Mouse (Mus musculus): Measurements from ENCODE around the gene Gm17521.
"Not testable (repeated sequence)": the region's sequence is repeated elsewhere in the genome, so short reads cannot be mapped to it uniquely, and the experiment has no call there.

GRCm38 (mm10) chrX:123029569-123029968, at the start of gene Gm17521:
- not testable (repeated sequence) for TF ChIP-seq POLR2A (IDR thresholded peaks at IDR 0.05; ENCODE audit: control insufficient read depth in 1 of 2, insufficient read depth in 1 of 2, low read depth in 1 of 2, low read length in 2 of 2, poor library complexity in 1 of 2); MAX (IDR thresholded peaks at IDR 0.05; ENCODE audit: low read length); CTCF (IDR thresholded peaks at IDR 0.05 in 2 of 3, conservative IDR thresholded peaks at IDR 0.05 in 1 of 3; ENCODE audit: control insufficient read depth in 1 of 3, insufficient read depth in 1 of 3, low read depth in 2 of 3, low read length in 3 of 3, poor library complexity in 1 of 3, severe bottlenecking in 1 of 3); EP300 (IDR thresholded peaks at IDR 0.05; ENCODE audit: low read depth in 1 of 2, low read length in 2 of 2); NELFE (IDR thresholded peaks at IDR 0.05; ENCODE audit: low read depth, low read length); MAFK (IDR thresholded peaks at IDR 0.05; ENCODE audit: borderline replicate concordance, low read depth, low read length); HCFC1 (IDR thresholded peaks at IDR 0.05; ENCODE audit: low read depth, low read length); USF2 (IDR thresholded peaks at IDR 0.05; ENCODE audit: borderline replicate concordance in 1 of 2, insufficient read depth in 1 of 2, low read depth in 1 of 2, low read length in 2 of 2)

All from MEL (cell line).